Mouse (Mus musculus) lung, adult 2 months (tissue): ENCODE results near the gene Prss57.

Experiments used
- CTCF ChIP-seq: fragments of 200-500 bp; IDR thresholded peaks from 2 replicates; pipeline ENCODE4 v1.5.1; 2011; ENCODE audit warnings: mild to moderate bottlenecking, low read length, control low read depth; ENCODE audit not compliant: insufficient read depth
- POLR2A ChIP-seq: fragments of 200-500 bp; IDR thresholded peaks from 2 replicates; pipeline ENCODE4 v1.6.1; 2011; ENCODE audit warnings: low read depth, mild to moderate bottlenecking, control low read depth, low read length, borderline replicate concordance; ENCODE audit errors: extremely low read depth

DNA sequence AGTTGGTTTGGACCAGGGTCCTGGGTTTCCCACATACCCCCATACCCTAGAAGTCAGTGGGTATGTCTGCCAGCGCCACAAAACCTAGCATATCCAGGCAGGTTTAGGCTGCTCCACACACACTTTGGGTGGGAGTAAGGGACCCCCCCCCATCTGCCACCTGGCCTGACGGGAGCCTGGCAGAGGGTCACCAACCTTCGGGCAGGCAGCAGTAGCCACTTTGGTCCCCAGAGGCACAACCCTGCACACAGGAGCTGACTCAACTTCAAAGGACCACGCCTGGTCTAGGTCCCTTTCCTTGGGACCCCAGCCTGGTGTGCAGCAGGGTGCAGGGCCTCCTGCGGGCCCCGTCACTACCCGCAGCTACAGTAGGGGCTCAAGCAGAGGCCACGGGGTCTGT lies 29.5 kb upstream of the Prss57 start:
- TF ChIP-seq POLR2A (no peak), CTCF (no peak)
